Mouse (Mus musculus) limb, embryonic 13.5 days (tissue): ENCODE measurements around the gene Mtg1. TPM values are rescaled to one million over a fixed set of nuclear protein-coding genes. Genes with fewer than 3 reads are reported as not detected.
A peak's percentile ranks its signal among the peaks of the same experiment; 100 is the strongest.
"Not testable (repeated sequence)": the region's sequence is repeated elsewhere in the genome, so short reads cannot be mapped to it uniquely, and the experiment has no call there.

Source experiments
- ATAC-seq: fragments of 200-750 bp; cut with Nextera tagmentation; 2 replicates; pipeline ENCODE4 v1.8.0; 2017; ENCODE audit warnings: low read depth, moderate number of reproducible peaks, moderate TSS enrichment; ENCODE audit not compliant: low FRiP score
- H3K27ac ChIP-seq: fragments of 300-500 bp; sonication (generic); 2 replicates; pipeline ENCODE4 v1.5.1; 2015; ENCODE audit warnings: inconsistent platforms, mild to moderate bottlenecking, moderate library complexity
- H3K27me3 ChIP-seq: fragments of 300-500 bp; sonication (generic); 2 replicates; pipeline ENCODE4 v1.6.1; 2015; ENCODE audit warnings: mild to moderate bottlenecking, inconsistent platforms
- H3K36me3 ChIP-seq: fragments of 300-500 bp; sonication (generic); 2 replicates; pipeline ENCODE4 v1.6.1; 2015; ENCODE audit warnings: inconsistent platforms, mild to moderate bottlenecking, moderate library complexity
- H3K4me1 ChIP-seq: fragments of 300-500 bp; sonication (generic); 2 replicates; pipeline ENCODE4 v1.6.1; 2015; ENCODE audit warnings: inconsistent platforms
- H3K4me2 ChIP-seq: fragments of 300-500 bp; sonication (generic); replicated peaks from 2 replicates; pipeline ENCODE4 v1.6.1; 2015; ENCODE audit warnings: inconsistent platforms, mild to moderate bottlenecking, moderate library complexity
- H3K4me3 ChIP-seq: fragments of 300-500 bp; sonication (generic); 2 replicates; pipeline ENCODE4 v1.5.1; 2015; ENCODE audit warnings: moderate library complexity, mild to moderate bottlenecking, inconsistent platforms
- H3K9ac ChIP-seq: fragments of 300-500 bp; sonication (generic); 2 replicates; pipeline ENCODE4 v1.6.1; 2015; ENCODE audit warnings: mild to moderate bottlenecking, inconsistent platforms
- H3K9me3 ChIP-seq: fragments of 300-500 bp; sonication (generic); 2 replicates; pipeline ENCODE4 v1.6.1; 2016; ENCODE audit warnings: inconsistent platforms
- WGBS: fragments of 180-500 bp; shearing (Covaris S2); methylation state at CpG from one replicate; pipeline ENCODE4 v1.1.7; 2015; 5-methylcytosine and 5-hydroxymethylcytosine counted together
- polyA plus RNA-seq: library from polyadenylated mRNA; unstranded; fragments of >200 nt; fragmentation: Nextera tagmentation; extraction: Ambion mirVana; gene quantifications from 2 replicates; pipeline ENCODE4 v1.2.1, GENCODE M21; 2015

Mtg1 gene
- polyA plus RNA-seq, 1 experiment from 2014 or later, result 22.7 TPM

DNA sequence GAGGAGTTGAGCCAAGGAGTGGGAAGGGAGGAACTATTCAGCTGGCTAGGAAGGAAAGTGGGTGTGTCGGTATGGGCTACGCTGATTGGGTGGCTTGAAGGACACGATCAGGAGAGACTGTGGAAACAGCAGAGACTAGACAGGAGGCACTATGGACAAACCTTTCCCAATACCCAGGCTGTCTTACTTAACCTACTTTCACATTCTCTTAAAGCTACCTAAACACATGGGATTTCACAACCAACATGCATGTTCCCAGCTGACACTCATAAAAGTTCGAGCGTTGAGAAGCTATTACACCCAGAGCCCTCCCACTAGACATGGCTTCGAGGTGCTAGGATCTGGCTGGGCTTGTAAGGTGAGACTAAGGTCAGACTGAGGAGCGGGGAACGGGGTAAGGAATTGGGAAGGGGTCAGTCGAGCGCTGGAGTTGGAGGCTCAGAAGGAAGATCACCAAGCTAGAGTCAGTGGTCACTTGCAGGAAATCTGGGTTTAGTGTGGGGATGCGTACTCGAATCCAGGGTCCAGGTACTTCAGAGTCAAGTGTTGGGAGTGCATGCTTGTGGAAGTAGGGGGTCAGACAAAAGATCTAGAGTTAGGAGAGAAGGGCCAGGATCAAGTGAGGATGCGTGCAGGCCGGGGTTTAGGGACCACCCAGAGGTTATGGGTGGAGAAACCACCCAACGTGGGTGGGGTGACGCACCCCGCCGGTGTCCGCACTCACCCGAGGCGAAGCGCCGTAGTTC lies 21.6 kb upstream of the Mtg1 start, which contains the start of gene Paox:
Gene Paox, plus strand, starts transcription at position 217 of the 746 bp plus-strand sequence.
- peak; percentile 77 for ATAC-seq
- H3K4me3 ChIP-seq, result peak within 1 kb of the TSS; percentile 79
- under 1% methylated on average over 23 of the region's 23 CpGs for WGBS
- H3K4me1 ChIP-seq, result peaks cover 11% of the 10 kb centered on the region; the same call in 1 of the 2 replicates
- peaks cover 23% of the 10 kb centered on the region for H3K36me3 ChIP-seq
- peak within 1 kb of the TSS; percentile 84 for H3K9ac ChIP-seq
- H3K9me3 ChIP-seq, result no peaks in the 10 kb centered on the region
- H3K27me3 ChIP-seq, result no peaks in the 10 kb centered on the region
- peak within 1 kb of the TSS; percentile 89 for H3K4me2 ChIP-seq
- H3K27ac ChIP-seq, result peak within 1 kb of the TSS; percentile 73

DNA sequence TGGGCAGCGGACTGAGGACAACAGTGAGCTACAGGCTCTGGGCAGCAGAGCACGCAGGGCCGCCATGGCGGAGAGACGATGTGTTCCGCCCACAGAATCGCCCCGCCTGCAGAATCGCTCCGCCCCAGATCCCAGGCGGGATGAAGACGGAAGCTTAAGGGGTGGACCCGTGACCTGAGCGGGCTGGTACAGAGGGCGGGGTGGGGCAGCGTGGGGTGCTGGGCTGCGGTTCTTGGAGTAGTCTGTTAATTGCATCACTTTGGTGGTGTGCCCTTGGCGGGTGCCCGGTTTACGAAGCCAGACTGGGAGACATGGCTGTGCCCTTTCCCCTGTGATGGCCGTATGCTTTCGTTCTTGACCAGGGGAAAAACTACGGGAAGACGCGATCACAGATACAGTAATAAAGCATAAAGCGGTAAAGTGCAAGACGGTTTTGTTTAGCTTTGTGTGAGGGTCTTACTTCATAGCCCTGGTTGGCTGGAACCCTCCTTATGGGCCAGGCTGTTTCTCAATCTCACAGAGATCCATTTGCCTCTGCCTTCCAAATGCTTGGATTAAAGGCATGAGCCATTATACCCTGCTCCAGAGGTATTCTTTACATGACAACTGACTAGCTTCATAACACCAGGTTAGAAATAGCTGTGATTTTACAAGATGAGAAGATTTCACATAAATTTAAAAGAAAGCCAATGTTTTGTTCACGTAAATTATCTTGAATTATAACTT lies 20.9 kb upstream of the Mtg1 start, which contains the start of gene Echs1:
Gene Echs1, minus strand, starts transcription at position 148 of the 726 bp plus-strand sequence.
- WGBS, result 4% methylated on average over 28 of the region's 28 CpGs
- Histone ChIP-seq H3K36me3 (peaks cover 16% of the 10 kb centered on the region), H3K27me3 (no peaks in the 10 kb centered on the region), H3K9me3 (no peaks in the 10 kb centered on the region), H3K4me2 (peak within 1 kb of the TSS; percentile 89), H3K4me1 (peaks cover 11% of the 10 kb centered on the region; the same call in 1 of the 2 replicates), H3K4me3 (peak within 1 kb of the TSS; percentile 79), H3K27ac (peak within 1 kb of the TSS; percentile 73), H3K9ac (peak within 1 kb of the TSS; percentile 84)
- peak; percentile 94 for ATAC-seq

DNA sequence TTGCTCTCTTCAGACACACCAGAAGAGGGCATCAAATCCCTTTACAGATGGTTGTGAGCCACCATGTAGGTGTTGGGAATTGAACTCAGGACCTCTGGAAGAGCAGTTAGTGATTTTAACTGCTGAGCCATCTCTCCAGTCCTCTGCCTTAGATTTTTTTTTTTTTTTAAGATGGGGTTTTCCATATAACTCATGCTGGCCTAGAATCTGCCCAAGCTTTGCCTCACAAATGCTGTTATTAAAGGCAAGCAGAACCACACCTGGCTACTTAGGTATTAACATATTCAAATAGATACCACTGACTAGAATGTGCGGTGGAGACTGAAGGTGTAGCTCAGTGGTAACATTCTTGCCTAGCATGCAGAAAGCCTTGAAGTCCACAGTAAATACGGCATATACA lies 16.9 kb upstream of the Mtg1 start:
- Histone ChIP-seq H3K4me1 (peaks cover 5% of the 10 kb centered on the region; the same call in 1 of the 2 replicates), H3K27me3 (peaks cover 3% of the 10 kb centered on the region; the same call in 1 of the 2 replicates), H3K36me3 (no peaks in the 10 kb centered on the region), H3K9me3 (no peaks in the 10 kb centered on the region), H3K4me3 (no peak overlapping the region), H3K4me2 (no peak overlapping the region), H3K27ac (no peak overlapping the region), H3K9ac (no peak overlapping the region)
- no peak for ATAC-seq
- WGBS, result 88% methylated on average over 2 of the region's 2 CpGs

DNA sequence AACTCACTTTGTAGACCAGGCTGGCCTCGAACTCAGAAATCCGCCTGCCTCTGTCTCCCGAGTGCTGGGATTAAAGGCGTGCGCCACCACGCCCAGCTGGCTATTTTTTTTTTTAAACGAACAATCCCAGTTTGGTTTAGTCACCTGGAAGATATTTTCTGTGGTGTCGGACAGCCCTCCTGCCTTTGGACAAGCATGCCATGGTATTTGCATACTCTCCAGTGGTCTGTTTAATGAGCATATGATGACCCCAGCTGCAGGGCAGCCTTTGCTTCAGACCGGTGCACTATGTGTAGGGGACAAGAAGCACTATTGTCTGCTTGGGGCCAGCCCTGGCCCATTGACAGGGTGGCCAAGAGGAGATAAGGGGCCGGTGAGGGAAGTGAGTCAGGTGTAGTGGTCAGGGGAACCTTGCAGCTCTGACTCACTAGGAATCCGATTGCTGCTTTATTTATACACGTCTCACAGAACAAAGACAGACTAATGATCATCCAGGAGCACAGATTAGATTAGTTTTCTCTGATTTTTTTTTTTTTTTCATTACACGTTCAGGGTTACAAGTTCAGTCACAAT lies 15.9 kb upstream of the Mtg1 start:
- ATAC-seq, result no peak

DNA sequence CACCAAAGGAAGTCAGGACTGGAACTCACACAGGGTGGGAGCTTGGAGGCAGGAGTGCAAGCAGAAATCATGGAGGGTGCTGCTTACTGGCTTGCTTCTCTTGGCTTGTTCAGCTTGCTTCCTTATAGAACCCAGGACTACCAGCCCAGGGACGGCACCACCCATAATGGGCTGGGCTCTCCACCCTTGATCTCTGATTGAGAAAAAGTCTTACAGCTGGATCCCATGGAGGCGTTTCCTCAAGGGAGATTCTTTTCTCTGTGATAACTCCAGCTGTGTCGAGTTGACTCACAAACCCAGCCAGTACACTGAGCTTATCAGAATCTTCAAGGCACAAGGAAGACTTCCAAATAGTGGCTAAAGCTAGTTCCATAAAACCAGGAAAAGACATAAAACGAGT lies 14.6 kb upstream of the Mtg1 start:
- WGBS, result 37% methylated on average over 4 of the region's 4 CpGs
- no peak for ATAC-seq
- H3K4me1 ChIP-seq, result peaks cover 14% of the 10 kb centered on the region
- no peak overlapping the region for H3K9ac ChIP-seq
- H3K36me3 ChIP-seq, result no peaks in the 10 kb centered on the region
- H3K4me2 ChIP-seq, result no peak overlapping the region
- no peak overlapping the region for H3K4me3 ChIP-seq
- H3K9me3 ChIP-seq, result no peaks in the 10 kb centered on the region
- peaks cover 3% of the 10 kb centered on the region; the same call in 1 of the 2 replicates for H3K27me3 ChIP-seq
- no peak overlapping the region for H3K27ac ChIP-seq

More for the DNA sequence above, 15.9 kb upstream of the Mtg1 start:
- WGBS, result 81% methylated on average over 13 of the region's 13 CpGs
- H3K9ac ChIP-seq, result no peak overlapping the region
- H3K9me3 ChIP-seq, result no peaks in the 10 kb centered on the region
- peaks cover 7% of the 10 kb centered on the region for H3K4me1 ChIP-seq
- H3K36me3 ChIP-seq, result no peaks in the 10 kb centered on the region
- no peak overlapping the region for H3K27ac ChIP-seq
- H3K4me2 ChIP-seq, result no peak overlapping the region
- peaks cover 3% of the 10 kb centered on the region; the same call in 1 of the 2 replicates for H3K27me3 ChIP-seq
- H3K4me3 ChIP-seq, result no peak overlapping the region

DNA sequence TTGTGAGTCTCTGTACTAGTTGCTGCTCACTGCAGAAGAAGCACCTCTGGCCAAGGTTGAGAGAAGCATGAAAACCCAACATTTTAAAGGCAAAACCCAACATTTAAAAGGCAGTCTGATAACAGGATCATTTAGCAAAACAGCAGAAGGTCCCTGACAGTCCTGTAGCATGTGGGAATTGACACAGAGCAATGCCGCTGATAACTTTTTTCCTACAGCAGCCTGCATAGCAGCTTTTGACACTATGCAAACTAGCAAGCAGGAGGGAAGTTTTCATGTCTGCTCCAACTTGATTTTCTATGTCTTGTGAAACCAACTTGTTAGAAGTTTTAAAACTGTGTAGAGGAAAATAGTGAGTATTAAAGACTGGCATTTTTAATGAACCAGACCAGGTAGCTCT lies 13.0 kb upstream of the Mtg1 start:
- WGBS, result 95% methylated on average over 1 of the region's 1 CpGs
- Histone ChIP-seq H3K36me3 (peaks cover 3% of the 10 kb centered on the region; the same call in 1 of the 2 replicates), H3K27ac (no peak overlapping the region), H3K4me1 (peaks cover 14% of the 10 kb centered on the region), H3K27me3 (peaks cover 3% of the 10 kb centered on the region; the same call in 1 of the 2 replicates), H3K4me2 (no peak overlapping the region), H3K9ac (no peak overlapping the region), H3K4me3 (no peak overlapping the region), H3K9me3 (no peaks in the 10 kb centered on the region)
- no peak for ATAC-seq

DNA sequence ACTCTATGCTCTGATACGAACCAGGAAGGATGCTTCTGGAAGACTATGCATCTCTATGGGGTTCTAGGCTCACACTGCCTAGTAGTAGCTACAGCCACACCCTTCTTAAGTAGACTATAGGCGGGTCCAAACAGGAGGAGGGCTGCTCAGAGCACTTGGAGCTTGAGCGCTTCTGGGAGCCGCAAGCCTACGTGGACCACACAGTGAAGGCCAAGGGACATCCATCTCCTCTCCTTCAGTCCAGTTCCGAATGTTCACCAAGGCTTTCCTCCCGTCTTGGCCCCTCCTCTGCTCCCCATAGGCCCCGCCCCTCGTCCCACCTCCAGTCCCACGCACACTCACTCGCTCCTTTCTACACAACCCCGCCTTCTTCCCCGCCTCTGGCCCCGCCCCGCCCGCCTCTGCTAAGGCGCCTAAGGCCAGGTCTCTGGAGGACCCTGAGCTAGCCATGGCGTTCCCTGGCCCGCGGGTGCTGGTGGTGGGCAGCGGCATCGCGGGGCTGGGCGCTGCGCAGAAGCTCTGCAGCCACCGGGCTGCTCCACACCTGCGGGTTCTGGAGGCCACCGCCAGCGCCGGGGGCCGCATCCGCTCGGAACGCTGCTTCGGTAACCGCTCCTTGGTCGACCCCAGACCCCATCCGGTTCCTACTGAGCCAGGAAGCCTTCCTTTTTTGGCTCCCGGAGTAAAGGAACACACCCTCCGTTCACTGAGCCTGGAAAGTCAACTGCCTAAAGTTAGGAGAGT lies 11.9 kb upstream of the Mtg1 start:
- H3K4me2 ChIP-seq, result peak overlapping the region; percentile 87
- peaks cover 3% of the 10 kb centered on the region; the same call in 1 of the 2 replicates for H3K27me3 ChIP-seq
- WGBS, result 2% methylated on average over 40 of the region's 40 CpGs
- H3K9ac ChIP-seq, result peak overlapping the region; percentile 85
- peak overlapping the region; percentile 81 for H3K4me3 ChIP-seq
- H3K27ac ChIP-seq, result peak overlapping the region; percentile 63; the same call in 1 of the 2 replicates
- no peaks in the 10 kb centered on the region for H3K9me3 ChIP-seq
- peak; percentile 98 for ATAC-seq
- H3K36me3 ChIP-seq, result peaks cover 14% of the 10 kb centered on the region
- peaks cover 14% of the 10 kb centered on the region for H3K4me1 ChIP-seq

DNA sequence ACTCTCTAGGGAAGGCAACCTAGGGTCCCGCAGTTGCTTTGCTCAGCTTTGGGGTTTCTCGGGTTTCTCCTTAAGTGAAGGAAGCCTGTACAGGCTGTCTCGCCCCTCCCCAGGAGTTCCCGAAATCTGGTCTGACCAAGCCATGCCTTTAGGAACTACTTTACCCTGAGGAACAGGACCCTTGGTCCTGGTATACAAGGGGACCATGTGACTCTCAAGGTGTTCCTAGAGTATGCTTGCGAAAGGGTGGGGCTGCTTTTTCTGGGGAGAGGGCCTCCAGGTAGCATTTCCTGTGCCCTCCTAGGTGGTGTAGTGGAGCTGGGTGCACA lies 11.4 kb upstream of the Mtg1 start:
- peak; percentile 14; the same call in 1 of the 2 replicates for ATAC-seq
- Histone ChIP-seq H3K4me2 (peak overlapping the region; percentile 87), H3K27me3 (peaks cover 3% of the 10 kb centered on the region; the same call in 1 of the 2 replicates), H3K9me3 (no peaks in the 10 kb centered on the region), H3K36me3 (peaks cover 18% of the 10 kb centered on the region), H3K9ac (peak overlapping the region; percentile 85), H3K27ac (peak overlapping the region; percentile 63; the same call in 1 of the 2 replicates), H3K4me3 (peak overlapping the region; percentile 81), H3K4me1 (peaks cover 14% of the 10 kb centered on the region)
- 5% methylated on average over 5 of the region's 5 CpGs for WGBS

DNA sequence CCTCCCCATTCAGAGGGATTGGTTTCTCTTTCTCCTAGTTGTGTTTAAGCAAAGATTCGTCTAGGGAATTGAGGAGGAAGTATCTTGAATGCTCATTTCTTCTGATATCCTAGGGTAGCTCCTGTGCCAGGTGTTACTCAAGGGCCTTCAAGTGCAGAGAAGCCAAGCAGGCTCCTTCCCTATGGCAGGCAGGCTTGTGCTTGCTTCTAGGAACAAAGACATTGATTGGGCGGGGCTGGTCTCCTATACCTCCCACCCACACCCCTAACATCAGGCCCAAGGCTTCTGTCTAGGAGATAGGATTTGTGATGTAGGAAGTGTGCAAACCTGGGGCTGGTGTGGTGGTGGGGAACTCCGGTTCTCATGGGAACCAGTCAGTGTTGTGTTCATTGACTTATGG lies 10.4 kb upstream of the Mtg1 start:
- Histone ChIP-seq H3K9me3 (no peaks in the 10 kb centered on the region), H3K9ac (no peak overlapping the region), H3K4me2 (peak overlapping the region; percentile 35; the same call in 1 of the 2 replicates), H3K4me3 (no peak overlapping the region), H3K36me3 (peaks cover 23% of the 10 kb centered on the region), H3K27ac (no peak overlapping the region), H3K4me1 (peaks cover 14% of the 10 kb centered on the region), H3K27me3 (peaks cover 3% of the 10 kb centered on the region; the same call in 1 of the 2 replicates)
- 80% methylated on average over 3 of the region's 3 CpGs for WGBS
- ATAC-seq, result no peak

DNA sequence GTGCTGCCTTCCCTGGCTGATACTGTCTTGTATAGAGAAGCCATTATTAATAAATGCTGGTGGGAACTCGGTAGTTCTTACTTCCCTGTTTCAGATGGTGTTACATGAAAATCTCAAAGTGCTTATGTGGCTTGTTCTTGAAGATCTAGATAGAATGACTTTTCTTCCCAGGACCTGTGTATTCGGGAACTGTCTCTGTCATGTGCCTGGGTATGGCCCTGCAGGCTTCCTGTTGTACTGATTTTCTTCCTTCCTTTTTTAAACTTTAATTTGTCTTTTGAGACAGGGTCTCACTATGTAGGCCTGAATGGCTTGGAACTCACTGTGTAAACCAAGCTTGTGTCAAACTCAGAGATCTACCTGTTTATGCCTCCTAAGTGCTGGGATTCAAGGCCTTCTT lies 9.5 kb upstream of the Mtg1 start:
- Histone ChIP-seq H3K4me3 (no peak overlapping the region), H3K9me3 (no peaks in the 10 kb centered on the region), H3K27me3 (peaks cover 3% of the 10 kb centered on the region; the same call in 1 of the 2 replicates), H3K9ac (no peak overlapping the region), H3K36me3 (peaks cover 23% of the 10 kb centered on the region), H3K27ac (no peak overlapping the region), H3K4me1 (peaks cover 14% of the 10 kb centered on the region), H3K4me2 (no peak overlapping the region)
- WGBS, result 88% methylated on average over 2 of the region's 2 CpGs
- ATAC-seq, result no peak

DNA sequence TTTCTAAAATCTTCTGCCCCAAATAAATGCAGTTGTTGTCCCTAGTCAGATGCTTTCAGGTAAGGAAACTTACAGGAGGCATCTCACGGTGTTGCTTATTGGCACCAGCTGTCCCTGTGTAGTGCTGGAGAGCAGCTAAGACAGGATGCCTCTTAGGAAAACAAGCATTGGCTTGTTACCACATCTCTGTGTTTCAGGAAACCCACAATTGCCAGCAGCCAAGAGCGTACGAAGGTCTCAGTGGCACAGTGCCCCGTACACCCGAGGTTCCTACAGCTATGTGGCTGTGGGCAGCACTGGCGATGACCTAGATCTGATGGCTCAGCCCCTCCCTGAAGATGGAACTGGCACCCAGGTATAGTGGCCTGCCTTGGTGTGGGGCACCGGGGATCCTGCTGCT lies 5.2 kb upstream of the Mtg1 start:
- not testable (repeated sequence) for ATAC-seq

More for the DNA sequence above, 5.2 kb upstream of the Mtg1 start:
- not testable (repeated sequence) for H3K4me2 ChIP-seq, H3K4me1 ChIP-seq, H3K27me3 ChIP-seq, H3K9ac ChIP-seq, H3K4me3 ChIP-seq, H3K27ac ChIP-seq, H3K9me3 ChIP-seq
- WGBS, result 86% methylated on average over 7 of the region's 7 CpGs
- peaks cover 37% of the 10 kb centered on the region for H3K36me3 ChIP-seq
